Mouse (Mus musculus): Measurements from ENCODE around the gene Sorl1.

Sorl1 gene

GRCm38 (mm10) chr9:41958282-41958681 lies 165.8 kb downstream of the Sorl1 start:
- no peak for DNase-seq (ENCODE audit: low read depth)

DNA sequence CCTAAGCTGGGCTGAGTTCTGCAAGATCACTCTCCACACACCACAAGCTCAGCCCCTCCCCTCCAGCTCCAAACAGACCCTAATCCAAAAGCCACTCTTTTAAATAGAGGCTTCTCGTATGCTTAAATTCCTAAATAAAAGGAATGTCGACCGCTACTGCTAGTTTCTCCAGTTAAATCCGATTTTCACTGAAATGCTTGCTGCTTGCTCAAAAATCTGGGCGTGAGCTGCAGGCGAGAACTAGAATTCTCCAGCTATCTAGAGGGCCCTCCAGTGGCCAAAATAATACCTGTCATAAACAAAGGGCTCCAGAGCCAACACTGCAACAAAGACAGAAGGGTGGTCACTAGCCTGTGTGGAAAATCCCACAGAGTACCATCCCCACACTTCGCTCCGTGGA lies 170.6 kb downstream of the Sorl1 start:
- DNase-seq (ENCODE audit: low read depth) = peak; percentile 65

GRCm38 (mm10) chr9:41952650-41953204 lies 171.4 kb downstream of the Sorl1 start:
- DNase-seq (ENCODE audit: low read depth) = no peak

- DNase-seq (ENCODE audit: low read depth) = peak; percentile 37
Measured at GRCm38 (mm10) chr9:41951472-41952129, 172.5 kb downstream of the Sorl1 start.

- DNase-seq (ENCODE audit: low read depth) = peak; percentile 82
Measured at GRCm38 (mm10) chr9:41950991-41951451, 173.1 kb downstream of the Sorl1 start.

GRCm38 (mm10) chr9:41950109-41950990 lies 173.7 kb downstream of the Sorl1 start:
- DNase-seq (ENCODE audit: low read depth) = peak; percentile 96

- no peak for DNase-seq (ENCODE audit: low read depth)
Measured at GRCm38 (mm10) chr9:41949476-41949875, 174.6 kb downstream of the Sorl1 start.

DNA sequence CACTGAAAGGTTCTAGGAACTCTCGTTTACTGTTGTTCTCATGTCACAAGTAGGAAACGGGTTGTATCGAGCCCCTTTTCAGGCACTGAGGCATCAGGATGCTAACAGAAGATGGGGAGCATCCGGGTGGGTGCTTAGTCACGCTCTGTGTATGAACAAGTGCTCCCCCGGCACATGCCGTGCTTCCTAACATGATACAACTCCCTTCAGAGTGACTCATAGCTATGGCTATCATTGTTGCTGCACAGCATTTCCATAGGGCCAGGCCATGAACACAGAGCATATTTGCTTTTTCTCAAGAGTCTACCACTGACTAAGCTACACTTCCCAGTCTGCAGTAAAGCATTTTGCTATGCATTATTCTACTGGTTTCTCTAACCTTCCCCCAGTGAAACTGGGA lies 179.1 kb downstream of the Sorl1 start:
- DNase-seq (ENCODE audit: low read depth) = no peak

- DNase-seq (ENCODE audit: low read depth) = no peak
Measured at GRCm38 (mm10) chr9:41942970-41943635, 181.0 kb downstream of the Sorl1 start.

DNA sequence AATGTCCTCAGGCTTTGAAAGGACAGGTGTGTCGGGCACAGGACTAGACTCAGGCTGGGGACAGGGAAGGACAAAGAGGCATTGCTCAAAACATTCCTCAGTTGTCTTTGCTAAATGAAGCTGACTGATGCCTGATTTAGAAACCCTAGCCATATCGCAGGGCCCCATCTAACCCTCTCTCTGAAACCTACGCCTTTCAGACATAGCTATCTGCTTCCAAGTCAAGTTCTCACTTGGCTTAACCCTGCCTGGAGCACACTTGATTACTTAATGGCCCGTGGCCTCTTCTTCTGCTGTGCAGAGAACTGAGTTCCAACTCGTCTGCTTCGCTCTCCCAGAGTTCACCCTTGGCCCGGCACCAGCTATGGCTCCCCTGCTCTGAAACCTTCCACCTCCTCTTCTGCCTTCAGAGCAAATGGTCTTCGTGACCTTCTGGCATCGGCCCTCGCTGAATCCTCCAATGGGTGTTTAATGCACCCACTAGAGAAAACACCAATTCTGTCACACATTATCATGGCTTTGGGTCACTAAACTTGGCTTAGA lies 183.7 kb downstream of the Sorl1 start:
- DNase-seq (ENCODE audit: low read depth) = no peak

DNA sequence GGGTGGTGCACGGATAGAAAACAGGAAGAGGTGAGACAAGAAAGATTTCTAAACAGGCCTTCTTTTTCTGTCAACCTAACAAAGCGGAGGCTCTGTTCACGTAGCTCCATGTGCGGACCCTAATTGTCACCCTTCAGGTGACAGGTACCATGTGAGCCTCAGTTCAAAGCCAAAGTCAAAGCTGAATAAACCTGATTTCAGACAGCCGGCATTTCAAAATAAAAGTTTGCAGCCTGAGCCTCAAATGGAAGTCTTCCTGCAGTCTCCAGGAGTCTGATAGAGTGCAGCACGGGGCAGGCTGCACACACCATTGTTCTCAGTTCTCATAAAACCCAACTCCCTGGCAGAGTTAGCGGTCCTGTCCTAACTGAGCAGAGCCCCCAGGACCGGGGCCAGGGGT lies 185.6 kb downstream of the Sorl1 start:
- no peak for DNase-seq (ENCODE audit: low read depth)

DNA sequence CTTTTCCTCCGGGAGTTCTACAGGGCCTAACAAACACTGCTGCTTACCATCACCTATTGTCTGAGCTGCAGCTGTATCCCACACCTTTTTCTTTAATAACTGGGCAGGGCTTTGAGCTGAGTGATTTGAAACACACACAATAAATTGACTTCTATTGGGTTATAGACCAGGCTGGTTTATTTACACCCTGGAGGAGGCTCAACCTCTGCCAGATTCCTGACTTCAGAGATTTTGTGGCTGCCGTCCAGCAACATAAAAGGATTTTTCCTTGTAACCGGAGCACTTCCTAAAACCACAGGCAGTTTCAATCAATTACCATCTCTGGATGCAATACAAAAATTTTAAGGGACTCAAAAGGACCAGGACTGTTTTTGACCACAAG lies 186.1 kb downstream of the Sorl1 start:
- peak; percentile 65 for DNase-seq (ENCODE audit: low read depth)

DNA sequence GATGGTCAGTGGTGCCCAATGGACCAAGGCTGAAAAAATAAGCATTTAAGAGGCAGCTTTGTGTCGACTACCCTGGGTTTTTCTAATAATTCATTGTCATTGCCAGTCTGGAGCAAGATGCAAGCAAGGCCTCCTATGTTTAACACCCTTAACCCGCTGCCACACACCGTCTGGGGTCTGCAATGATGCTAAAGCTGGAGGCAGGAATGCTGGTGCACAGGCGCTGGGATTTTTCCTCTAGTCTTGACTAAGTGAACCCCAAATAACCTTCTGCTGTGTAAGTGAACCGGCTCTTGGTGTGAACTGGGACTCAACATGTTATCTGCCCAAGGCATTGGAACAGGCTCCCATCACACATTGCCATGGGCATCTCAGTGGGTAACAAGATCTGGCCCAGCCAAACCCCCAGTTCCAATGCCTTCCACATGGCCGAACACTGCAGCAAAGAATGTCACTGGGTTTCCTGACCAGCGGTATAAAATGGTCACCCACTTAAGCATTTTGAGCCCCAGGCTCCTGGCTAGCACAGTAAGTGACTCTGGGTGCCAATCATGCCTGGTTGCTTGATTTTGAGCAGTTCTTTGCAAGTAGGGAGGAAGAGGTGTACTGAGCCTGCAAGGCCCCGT lies 186.6 kb downstream of the Sorl1 start:
- DNase-seq (ENCODE audit: low read depth) = no peak

DNA sequence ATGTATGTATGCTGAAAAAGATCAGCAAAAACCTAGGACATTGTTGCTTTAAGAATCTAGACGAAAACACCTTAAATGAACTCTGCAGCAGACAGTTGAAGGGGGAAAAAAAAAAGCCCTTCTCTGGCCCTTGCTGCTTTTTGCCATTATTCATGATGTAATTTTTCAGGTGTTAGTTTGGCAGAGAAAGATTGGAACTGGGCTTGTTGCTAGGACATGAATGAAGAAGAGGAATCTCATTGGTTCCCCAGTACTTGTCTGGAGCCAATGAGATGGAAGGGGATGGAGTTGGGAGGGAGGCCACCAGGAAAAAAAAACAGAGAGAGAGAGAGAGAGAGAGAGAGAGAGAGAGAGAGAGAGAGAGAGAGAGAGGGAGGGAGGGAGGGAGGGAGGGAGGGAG lies 187.5 kb downstream of the Sorl1 start:
- no peak for DNase-seq (ENCODE audit: low read depth)

- DNase-seq (ENCODE audit: low read depth) = no peak
Measured at GRCm38 (mm10) chr9:41935979-41936378, 188.1 kb downstream of the Sorl1 start.

GRCm38 (mm10) chr9:41935373-41935971 lies 188.6 kb downstream of the Sorl1 start:
- DNase-seq (ENCODE audit: low read depth) = no peak

- no peak for DNase-seq (ENCODE audit: low read depth)
Measured at GRCm38 (mm10) chr9:41934848-41935372, 189.2 kb downstream of the Sorl1 start.

DNA sequence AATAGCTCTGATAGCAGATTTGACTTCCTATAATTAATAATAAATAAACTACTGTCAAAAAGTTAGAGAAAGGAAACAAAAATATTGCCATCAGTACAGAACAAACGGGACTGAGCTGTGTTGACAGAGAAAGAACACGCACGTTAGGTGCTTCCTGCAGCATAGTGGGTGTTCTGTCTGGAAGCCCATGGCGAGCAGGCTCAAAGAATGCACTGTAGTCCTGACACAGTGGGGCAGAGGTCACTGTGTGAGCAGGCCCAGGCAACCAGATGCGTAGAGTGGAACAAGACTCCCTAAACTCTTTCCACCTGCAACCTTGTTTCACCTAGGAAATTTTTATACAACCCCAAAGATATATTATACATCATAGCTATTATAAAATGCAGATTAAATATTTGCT lies 194.1 kb downstream of the Sorl1 start:
- DNase-seq (ENCODE audit: low read depth) = no peak

DNA sequence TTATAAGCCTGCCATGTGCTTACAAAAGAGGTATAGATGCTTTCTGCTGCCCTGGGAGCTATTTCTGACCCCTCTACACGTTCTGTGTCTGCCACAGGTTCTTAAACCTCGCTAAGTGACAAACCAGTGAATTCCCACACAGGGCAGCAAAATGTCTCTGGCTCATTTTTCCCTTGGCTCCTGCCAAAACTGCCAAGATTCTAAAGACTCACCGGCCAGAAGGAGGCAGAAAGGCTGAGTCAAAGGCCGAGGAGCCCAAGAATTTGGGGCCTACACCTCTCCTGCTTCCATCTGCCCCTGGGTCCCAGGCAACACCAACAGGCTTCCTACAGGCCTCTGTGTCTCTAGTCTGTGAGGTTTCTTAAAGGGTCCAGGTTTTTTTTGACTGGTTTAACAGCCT lies 198.4 kb downstream of the Sorl1 start:
- peak; percentile 69 for DNase-seq (ENCODE audit: low read depth)

- peak; percentile 71 for DNase-seq (ENCODE audit: low read depth)
Measured at GRCm38 (mm10) chr9:41924140-41924539, 200.0 kb downstream of the Sorl1 start.

- no peak for DNase-seq (ENCODE audit: low read depth)
Measured at GRCm38 (mm10) chr9:41922416-41922815, 201.7 kb downstream of the Sorl1 start.

All from fibroblast of lung, adult 2 months (primary cell).